Mouse (Mus musculus): Measurements from ENCODE around the gene Orai3.
"Not testable (repeated sequence)": the region's sequence is repeated elsewhere in the genome, so short reads cannot be mapped to it uniquely, and the experiment has no call there.

The Orai3 gene

GRCm38 (mm10) chr7:127769651-127770038 lies at the start of gene Orai3:
Orai3 (plus strand) TSS chr7:127769815.
- peak; percentile 88 for DNase-seq

- DNase-seq, result no peak
These were observed 44.1 kb upstream of the Orai3 start for GRCm38 (mm10) chr7:127725490-127725889.

- no peak for DNase-seq
These were observed 43.7 kb upstream of the Orai3 start for GRCm38 (mm10) chr7:127725924-127726323.

GRCm38 (mm10) chr7:127727898-127728297 lies 41.7 kb upstream of the Orai3 start:
- no peak for DNase-seq

GRCm38 (mm10) chr7:127730170-127730569 lies 39.4 kb upstream of the Orai3 start:
- DNase-seq, result no peak

- DNase-seq, result not testable (repeated sequence)
These were observed 37.5 kb upstream of the Orai3 start, which contains the start of gene Ctf2 for GRCm38 (mm10) chr7:127732066-127732465. Ctf2 (minus strand) TSS chr7:127732166.

- DNase-seq, result peak; percentile 71
These were observed 25.1 kb upstream of the Orai3 start, which contains the start of gene Fbxl19 for GRCm38 (mm10) chr7:127744366-127745045. Fbxl19 (plus strand) TSS chr7:127744543.

GRCm38 (mm10) chr7:127745251-127745651 lies 24.4 kb upstream of the Orai3 start:
- DNase-seq, result peak; percentile 99

- DNase-seq, result peak; percentile 99
These were observed 23.7 kb upstream of the Orai3 start for GRCm38 (mm10) chr7:127745652-127746493.

GRCm38 (mm10) chr7:127746494-127747491 lies 22.8 kb upstream of the Orai3 start:
- no peak for DNase-seq

GRCm38 (mm10) chr7:127747559-127748234 lies 21.9 kb upstream of the Orai3 start:
- no peak for DNase-seq

- no peak for DNase-seq
These were observed 21.4 kb upstream of the Orai3 start for GRCm38 (mm10) chr7:127748235-127748560.

GRCm38 (mm10) chr7:127750131-127751127 lies 19.2 kb upstream of the Orai3 start:
- DNase-seq, result peak; percentile 73

- no peak for DNase-seq
These were observed 18.0 kb upstream of the Orai3 start for GRCm38 (mm10) chr7:127751619-127752018.

- no peak for DNase-seq
These were observed 17.5 kb upstream of the Orai3 start for GRCm38 (mm10) chr7:127752069-127752468.

GRCm38 (mm10) chr7:127753158-127753557 lies 16.5 kb upstream of the Orai3 start:
- no peak for DNase-seq

GRCm38 (mm10) chr7:127753741-127754140 lies 15.9 kb upstream of the Orai3 start:
- no peak for DNase-seq

- no peak for DNase-seq
These were observed 9.9 kb upstream of the Orai3 start for GRCm38 (mm10) chr7:127759716-127760115.

GRCm38 (mm10) chr7:127760478-127760877 lies 9.1 kb upstream of the Orai3 start:
- no peak for DNase-seq

- no peak for DNase-seq
These were observed 8.6 kb upstream of the Orai3 start for GRCm38 (mm10) chr7:127761026-127761425.

- DNase-seq, result no peak
These were observed 6.0 kb upstream of the Orai3 start for GRCm38 (mm10) chr7:127763642-127764041.

Measured in layer of hippocampus, adult 9-11 months (tissue).